Mouse (Mus musculus): ENCODE results near the gene Slc8a3.

DNA sequence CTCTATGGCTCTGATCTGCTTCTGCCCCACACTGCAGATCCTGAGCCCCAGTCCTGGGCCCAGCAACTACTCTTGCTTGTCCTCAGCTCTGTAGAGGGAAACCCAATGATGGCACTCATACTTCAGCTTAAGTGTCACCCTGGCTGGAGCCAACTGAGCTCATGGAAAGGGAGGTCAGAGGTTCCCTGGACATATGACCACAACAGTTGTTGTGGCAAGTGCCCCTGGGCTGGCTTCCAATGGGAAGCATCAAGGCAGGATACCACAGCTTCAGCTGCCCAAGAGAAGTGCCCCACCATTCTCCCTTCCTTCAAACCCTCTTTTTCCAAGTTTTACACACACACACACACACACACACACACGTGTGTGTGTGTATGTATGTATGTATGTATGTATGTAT is 88.5 kb downstream of the Slc8a3 start:
- no peak for TF ChIP-seq ETS1 (conservative IDR thresholded peaks at IDR 0.05; ENCODE audit: low read depth, low read length)
- TF ChIP-seq NRF1 (IDR thresholded peaks at IDR 0.05; ENCODE audit: low read depth, low read length), result no peak
- no peak for TF ChIP-seq MXI1 (IDR thresholded peaks at IDR 0.05; ENCODE audit: low read depth, low read length)
- no peak for TF ChIP-seq CTCF (conservative IDR thresholded peaks at IDR 0.05 in 1 of 2, IDR thresholded peaks at IDR 0.05 in 1 of 2; ENCODE audit: low read depth in 2 of 2, low read length in 2 of 2)
- TF ChIP-seq POLR2A (IDR thresholded peaks at IDR 0.05; ENCODE audit: low read depth, low read length), result no peak
- no peak for TF ChIP-seq EP300 (IDR thresholded peaks at IDR 0.05; ENCODE audit: low read length)
- no peak for TF ChIP-seq MAX (IDR thresholded peaks at IDR 0.05; ENCODE audit: low read length)
- no peak for TF ChIP-seq CHD2 (IDR thresholded peaks at IDR 0.05; ENCODE audit: low read length)
- TF ChIP-seq TCF12 (IDR thresholded peaks at IDR 0.05; ENCODE audit: low read depth, low read length), result no peak
- TF ChIP-seq MEF2A (IDR thresholded peaks at IDR 0.05; ENCODE audit: borderline replicate concordance, low read depth, low read length), result no peak
- no peak for TF ChIP-seq UBTF (IDR thresholded peaks at IDR 0.05; ENCODE audit: low read depth, low read length)
